Mouse (Mus musculus): ENCODE measurements at regions not wholly inside any gene's neighbourhood (a gene's known extent, or its start where the extent isn't known, plus 50 kb on each side); places are given as distances from the start of the nearest gene placed in this dataset.
A peak's percentile ranks its signal among the peaks of the same experiment; 100 is the strongest.

DNA sequence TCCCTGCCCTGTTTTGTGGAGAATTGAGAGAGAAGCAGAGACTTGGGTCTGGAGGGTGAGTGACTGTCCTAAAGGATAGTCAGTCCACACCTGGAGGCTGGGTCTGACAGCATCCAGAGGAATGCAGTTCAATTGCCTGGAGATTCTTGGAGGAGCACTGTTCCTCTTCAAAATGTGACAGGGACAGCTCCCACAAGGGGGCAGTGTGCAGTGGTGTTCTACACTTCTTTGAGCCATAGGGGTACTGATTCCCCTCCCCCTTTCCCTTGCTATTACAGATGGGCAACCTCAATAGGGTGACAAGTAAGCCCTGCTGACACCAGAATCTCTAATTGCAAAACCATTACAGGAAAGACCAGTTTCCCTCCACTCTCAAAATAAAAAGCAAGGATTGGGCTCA is 63.7 kb upstream of the Gm773 start:
- peak; percentile 16 for DNase-seq

DNA sequence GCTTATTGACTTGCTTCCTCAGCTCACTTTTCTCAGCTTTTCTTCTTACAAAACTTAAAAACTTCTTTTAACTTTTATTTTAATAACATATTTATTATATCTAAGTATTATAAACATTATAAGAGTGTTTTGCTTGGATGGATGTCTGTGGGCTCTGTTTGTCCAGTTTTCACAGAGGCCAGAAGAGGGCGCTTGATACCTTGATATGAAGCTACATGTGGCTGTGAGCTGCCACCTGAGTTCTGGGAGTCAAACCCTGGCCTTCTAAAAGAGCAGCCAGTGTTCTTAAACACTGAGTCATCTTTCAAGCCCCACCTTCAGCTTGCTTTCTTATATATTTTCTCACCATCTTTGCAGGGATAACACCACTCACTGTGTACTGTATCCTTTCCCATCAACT is 61.5 kb upstream of the Gm773 start:
- DNase-seq, result peak; percentile 19

DNA sequence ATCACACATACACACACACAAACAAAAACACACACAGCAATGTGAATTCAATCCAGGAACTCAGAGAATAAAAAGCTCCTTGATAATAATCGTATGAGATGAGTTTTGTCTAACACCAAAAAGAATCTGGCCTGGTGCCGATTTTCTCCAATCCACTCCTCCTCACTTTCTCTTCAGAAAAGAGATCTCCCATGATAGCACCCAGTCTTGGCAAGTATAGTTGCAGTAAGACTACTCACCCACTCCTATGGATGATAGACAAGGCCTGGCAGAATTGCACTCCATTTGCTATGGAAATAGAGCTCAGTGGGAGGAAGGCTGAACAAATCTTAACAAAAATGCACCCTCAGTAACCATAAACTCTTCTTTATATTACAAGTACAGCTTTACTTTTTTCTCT is 57.0 kb upstream of the Gm773 start:
- no peak for DNase-seq

Data from heart, postnatal 4 days (tissue).